Mouse (Mus musculus) ZHBTc4 (cell line): ENCODE measurements around the gene Elmo1.

Experiments used
- DNase-seq: peaks from one replicate; pipeline ENCODE4 v3.0.0-alpha.2; 2011; ENCODE audit warnings: low read depth, low spot score

The Elmo1 gene

DNA sequence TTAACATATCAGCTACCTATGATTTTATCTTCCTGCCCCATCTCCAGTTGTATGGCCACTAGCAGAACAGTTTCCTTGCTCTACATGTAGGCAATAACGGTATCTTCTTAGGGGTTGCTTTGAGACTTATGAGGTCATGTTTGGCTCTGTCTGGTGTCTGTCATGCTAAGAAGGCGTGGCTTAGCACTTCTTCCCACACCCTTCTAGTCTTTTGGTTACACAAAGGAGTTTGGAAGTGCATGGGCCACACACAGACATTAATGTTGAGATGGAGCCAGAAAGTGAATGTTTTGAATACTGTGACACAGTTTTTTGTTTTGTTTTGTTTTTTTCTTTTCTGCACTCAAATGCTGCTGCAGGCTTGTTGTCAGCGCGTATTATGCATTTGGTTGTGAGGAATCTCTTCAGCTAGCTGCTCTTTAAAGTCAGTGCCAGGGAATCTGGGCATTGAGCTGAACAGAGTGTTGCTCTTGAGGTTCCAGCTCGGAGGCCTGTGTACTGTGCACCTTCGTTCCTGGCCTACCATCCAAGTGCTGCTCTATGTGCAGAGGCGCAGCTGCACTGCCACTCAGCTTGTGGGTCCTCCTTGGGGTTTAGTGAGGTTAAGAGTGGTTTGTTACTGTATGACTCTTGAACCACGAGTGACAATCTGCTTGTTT lies 31.1 kb downstream of the Elmo1 start:
- DNase-seq, result no peak

DNA sequence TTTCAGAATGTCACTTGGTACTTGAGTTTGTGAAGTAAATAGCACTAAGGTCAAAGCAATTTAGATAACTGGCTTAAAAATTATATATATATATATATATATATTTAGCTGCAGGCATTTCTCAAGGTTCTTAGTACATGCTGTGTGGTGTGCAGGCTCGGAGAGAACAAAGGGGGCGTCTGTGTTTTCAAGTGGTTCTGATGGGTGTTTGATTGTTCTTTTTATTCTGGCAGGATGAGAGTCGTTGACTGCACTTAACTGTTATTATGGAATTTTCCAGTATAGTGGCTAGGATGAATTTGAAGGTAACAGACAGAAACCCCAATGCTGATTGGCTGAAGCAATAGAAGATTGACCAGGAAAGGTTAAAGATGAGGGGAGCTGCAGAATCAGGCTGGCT lies 33.6 kb downstream of the Elmo1 start:
- DNase-seq, result peak; percentile 53

DNA sequence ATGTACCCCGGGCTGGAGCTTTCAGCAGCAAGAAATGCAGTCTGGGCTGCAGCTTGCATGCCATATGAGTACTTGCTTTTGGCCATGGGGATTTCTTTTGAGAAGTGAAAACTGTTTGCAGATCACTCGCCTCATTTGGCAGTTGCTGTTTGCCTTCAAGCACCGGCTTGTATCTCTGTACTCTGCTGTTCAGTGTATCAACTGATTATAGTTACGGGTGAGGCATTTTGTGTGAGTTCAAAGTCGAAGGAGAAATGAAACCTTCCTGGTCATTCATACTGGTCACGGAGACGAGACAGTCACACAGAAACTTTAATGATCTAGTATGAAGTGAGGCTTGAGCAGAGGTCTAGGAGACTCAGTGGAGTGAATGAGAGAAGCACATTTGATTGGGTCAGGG lies 34.6 kb downstream of the Elmo1 start:
- DNase-seq, result no peak

DNA sequence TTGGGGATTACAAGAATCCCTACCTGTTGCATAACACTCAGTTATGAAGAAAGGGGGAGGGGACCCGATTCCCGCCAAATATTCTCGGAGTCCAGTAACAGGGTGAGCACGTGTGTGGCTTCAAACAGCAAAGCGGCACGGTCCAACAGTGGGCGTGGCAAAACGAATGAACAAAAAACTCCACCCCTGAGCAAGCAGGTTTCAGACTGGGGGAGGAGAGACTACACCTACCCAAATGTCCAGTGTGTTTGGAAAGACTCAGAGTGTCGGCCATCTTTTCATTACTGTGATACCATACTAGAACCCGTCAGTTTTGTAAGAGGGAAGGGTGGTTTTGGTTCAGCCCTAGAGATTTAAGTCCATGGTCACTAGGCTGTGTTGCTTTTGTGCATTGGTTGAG lies 35.4 kb downstream of the Elmo1 start:
- peak; percentile 28 for DNase-seq

DNA sequence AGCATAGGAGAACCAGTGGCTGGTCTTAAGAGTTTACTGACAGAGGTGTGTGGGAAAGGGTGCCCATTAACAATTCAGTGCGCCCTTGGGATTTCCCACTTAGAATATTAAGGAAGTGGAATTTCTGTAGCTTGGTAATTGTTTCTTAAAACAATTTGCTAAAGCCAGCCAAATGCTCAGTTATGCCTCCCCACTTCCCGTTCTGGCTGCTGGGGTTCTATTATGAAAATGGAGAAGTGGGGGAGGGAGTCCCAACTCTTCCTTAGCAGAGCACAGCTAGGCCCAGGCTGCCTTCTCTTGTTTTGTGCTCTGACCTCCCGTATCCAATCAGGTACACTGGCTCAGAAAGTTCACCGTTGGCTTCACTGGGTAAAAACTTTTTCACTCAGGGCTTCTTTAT lies 37.2 kb downstream of the Elmo1 start:
- DNase-seq, result no peak

DNA sequence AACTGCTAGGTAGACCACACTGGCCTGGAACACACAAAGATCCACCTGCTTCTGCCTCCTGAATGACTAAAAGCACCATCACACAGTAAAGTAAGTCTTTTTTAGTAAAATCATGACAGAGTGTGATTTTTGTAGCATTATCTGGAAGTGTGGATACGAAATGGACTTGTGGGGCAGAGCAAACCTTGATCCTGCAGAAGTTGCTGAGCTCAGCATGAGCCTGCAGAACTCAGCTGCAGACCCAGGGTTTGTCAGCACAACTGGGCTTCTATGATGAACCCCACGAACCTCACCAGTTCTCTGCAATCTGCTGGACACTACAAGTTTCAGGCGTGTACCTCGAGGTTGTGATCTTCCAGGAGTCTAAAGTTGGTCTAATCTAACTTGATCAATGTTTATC lies 37.7 kb downstream of the Elmo1 start:
- no peak for DNase-seq

DNA sequence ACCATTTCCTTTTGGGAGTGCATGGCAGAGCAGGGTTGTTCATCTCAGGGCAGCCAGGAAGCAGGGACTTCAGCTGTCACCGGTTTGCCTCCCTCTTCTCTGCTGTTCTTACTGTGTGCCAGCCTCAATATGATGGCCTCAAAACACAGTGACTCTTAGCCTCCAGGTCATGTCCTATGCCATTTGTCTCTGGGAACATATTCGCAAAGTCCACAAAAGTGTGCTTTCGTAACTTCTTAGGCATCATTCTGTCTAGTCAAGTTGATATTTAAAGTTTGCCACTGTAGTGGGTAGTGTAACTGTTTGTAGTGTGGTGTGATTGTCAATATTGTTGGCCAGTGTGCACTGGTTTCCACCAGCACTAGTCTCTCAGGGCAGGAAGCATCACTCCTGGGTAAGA lies 40.3 kb downstream of the Elmo1 start:
- DNase-seq, result no peak

DNA sequence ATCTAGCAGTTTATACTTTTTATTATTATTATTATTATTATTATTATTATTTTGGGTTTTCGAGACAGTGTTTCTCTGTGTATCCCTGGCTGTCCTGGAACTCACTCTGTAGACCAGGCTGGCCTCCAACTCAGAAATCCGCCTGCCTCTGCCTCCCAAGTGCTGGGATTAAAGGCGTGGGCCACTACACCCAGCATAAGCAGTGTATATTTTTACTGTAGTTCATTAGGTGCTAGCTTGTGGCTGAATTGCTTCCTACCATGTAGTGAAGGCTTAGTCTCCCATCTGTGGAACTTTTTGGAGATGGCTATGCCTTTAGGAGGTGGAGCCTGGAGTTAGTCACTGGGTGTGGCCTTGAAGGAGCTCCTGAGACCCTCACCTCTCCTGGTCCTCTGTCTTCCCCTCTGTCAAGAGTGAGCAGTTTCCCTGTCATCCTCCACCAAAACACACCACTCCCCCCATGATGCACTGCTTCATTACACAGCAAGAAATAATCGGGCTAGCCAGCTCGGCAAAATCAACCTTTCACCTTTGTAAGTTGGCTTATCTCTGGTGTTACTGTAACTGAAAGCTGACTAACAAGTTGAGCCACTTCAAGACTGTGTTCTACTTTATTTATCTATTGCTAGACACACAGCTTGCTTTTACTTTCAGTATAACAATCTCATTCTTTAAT lies 41.1 kb downstream of the Elmo1 start:
- no peak for DNase-seq

DNA sequence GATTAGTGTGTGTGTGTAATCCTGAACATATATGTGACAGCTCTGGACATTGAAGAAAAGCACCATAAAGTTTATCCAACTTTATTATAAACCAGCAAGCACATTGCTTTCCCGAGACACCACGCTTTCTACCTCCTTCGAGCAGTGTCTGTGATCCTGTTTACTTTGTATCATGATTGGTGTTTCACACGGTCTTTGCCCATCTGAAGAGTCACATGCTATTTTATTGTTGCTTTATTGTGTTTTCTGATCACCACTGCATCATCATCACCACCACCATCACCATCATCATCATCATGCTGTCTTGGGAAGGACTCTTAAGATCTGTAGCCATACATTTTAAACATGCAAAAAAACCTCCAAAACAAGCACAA lies 41.6 kb downstream of the Elmo1 start:
- DNase-seq, result no peak

DNA sequence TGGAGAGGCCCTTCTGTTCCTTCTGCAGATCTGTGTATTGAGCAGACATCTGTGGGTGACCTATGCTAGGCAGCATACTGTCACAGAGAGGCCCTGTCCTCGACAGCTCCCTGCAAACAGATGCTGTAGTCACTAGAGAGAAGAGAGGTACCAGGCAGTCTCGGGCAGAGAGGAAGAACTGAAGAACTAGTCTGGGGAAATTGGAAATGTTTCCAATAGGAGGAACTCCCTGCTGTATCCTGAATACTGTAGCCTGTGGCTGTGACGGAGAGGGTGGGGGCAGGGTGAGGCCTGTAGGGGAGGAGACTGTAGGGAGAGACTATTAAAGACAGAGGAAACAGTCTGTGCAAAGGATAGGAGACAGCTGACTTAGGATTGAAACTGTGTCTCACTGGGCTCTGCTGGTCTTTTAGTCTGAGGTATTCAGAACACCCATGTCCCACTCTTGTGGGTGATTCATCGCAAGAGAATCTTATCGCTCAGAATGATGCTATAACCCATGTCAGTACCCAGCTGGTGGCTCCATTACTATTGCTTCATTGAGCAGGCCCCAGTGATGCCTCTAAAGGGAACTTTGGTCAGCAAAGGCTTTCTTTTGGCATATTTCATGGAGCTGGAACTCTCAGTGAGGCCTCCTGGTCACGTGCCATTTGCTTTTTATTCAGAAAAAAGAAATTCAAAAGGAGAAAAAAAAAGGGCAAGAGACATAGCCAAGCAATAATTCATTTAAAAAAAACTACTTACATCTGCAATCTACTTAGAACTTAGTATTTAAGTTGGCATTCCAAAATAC lies 43.4 kb downstream of the Elmo1 start:
- DNase-seq, result no peak

DNA sequence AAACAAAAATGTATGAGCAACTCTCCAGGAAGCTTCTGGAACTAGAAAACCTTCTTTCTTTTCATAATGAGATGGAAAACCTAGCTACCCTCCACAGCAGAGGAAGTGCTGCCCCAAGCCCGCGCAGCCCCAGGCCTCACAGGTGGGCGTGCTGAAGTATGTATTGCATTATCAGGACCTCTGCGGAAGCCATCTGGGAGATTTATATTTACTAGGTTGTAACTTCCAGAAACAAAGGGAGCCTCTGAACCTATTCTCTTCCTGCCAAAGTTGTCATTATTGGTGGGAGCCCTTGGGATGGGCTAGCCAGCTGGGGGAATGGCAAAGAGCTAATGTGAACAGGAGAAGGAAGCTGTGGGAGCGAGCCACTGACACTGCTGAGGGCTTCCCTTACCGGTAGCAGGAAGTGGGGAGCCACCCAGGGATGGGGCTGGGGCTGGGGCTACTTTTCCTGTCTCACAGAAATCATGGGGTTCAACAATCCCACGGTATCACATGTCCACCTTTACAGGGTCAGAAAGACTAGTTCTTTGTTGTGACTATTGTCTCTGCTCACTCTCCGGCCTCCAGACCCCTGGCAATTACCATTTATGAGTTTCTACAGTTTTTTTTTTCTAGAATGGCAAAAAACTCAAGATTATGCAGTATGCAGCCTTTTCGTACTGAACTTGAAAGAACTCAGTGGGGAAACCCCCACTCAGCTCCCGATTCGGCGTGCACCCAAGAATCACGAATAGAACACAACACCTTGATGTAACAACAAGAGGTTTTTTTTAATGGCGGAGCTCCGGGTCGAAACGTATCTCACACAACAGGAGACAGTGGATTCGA lies 44.2 kb downstream of the Elmo1 start:
- no peak for DNase-seq

DNA sequence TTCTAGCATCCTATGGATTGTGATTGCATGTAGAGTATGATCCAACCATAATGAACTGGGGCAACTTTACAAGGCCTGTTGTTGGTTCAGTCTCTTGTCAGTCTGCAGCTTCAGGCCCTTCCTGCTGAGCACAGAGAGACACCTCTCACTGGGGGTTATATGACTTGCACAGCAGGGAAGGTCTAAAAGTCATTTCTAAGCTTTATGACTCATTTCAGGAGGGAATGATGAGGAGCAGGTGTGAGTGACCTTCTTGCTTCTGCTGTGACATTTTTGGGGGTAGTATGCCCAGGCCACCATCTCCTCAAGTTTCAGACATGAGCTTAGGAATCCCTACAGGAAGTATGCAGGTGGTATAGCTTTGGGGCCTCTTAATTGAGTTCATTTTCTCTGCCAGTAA lies 46.4 kb downstream of the Elmo1 start:
- DNase-seq, result no peak

DNA sequence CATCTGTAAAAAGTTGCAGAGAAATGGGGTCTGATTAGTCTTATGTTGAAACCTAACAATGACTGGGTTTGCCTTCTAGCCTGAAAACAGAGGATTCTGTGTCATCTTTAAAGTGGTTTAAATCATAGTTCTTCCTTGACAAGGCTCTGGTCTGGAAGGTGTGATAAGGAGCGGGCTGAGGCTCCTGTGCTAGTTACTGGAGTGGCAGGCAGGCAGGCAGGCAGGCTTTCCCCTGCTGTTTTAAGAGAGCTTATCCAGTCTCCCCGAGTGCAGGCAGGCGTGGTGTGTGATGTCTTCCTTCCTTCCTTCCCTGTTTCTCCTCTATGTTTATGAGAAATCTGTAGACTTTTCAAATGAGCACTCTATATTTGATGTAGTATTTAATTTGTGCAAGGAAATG lies 48.1 kb downstream of the Elmo1 start:
- no peak for DNase-seq

DNA sequence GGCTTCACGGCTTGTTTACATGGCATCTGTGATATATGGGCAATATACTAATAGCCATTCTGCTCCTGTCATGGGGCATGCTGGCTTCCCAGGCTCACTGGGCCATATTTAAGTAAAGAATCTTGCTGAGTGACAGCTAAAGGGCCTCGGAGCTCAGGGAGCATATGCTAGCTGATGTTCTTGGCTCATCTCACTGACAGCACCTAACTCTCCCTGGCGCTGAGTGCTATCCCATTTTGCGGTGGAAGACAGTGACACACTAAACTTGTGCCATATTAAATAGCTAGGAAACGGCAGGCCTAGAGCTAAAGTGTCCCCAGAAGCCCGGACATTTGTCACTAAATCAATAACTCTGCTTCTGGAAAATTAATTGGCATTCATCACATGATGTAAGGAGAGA lies 48.7 kb downstream of the Elmo1 start:
- DNase-seq, result no peak

DNA sequence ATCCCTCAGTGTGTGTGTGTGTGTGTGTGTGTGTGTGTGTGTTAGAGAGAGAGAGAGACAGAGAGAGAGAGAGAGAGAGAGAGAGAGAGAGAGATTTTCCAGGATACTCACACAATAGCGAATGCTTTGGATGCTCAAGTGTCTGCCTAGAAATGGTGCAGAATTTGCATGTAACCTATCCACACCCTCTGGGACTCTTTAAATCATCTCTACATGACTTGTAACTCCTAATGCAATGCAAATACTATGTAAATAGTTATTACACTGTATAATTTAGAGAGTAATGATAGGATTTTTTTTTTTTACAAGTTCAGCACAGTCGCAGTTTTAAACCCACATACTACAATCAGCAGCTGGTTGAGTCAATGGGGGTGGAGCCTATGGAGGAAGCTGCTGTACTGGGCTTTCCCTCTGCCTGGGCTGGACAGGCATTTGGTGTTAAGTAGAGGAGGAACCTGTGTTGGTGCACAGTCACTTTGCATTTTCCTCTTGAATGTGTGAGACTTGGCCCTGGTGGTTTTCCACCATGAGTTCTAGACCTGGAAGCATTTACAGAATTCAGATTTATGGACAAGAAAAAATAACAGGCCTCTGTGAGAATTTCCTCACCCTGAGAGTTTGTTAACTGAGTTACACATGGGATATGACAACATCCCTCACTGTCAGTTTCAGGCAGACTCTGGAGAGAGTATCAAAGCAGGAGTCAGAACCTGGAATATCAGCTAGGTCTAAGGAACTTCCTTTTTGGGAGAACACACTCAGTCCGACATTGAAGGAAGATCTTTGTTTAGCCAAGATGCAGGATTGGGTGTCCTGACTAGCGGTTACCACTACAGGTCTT lies 49.6 kb downstream of the Elmo1 start:
- no peak for DNase-seq

DNA sequence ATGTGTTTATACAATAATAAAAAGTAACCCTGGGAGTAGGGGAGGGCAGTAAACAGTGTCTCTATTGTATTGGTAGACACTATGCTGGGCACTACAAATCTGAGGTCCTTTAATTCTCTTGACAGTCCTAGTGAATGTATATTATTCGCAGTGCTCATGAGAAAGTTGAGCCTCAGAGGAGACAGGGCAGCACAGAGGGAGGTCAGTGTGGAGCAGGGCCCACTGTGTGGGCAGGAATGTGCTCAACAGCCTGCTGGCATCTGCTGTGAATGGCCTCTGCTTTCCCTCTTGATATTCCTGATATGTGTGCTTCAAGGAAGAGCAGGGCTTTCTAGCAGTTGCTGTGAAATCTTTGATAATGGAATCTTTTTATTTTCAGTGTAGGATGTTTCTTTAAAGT lies 52.2 kb downstream of the Elmo1 start:
- DNase-seq, result no peak

DNA sequence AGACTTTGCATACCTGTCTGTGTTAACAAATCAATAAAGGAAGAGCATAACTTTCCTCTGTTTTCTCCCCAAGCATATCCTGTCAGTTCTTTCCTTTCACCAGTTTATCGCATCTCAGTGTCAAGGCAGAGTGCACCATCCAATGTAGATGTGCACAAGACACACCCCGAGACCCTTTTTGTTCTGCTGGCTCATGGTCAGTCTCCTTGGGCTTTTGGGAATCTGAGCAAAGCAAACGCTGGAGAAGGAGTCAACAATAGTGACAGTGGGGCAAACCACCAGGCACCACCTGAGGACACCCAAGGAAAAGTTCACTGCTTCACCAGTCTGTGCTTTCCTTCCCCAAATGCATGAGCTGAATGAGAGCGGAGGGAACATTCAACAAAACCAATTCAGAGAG lies 56.5 kb downstream of the Elmo1 start:
- no peak for DNase-seq

DNA sequence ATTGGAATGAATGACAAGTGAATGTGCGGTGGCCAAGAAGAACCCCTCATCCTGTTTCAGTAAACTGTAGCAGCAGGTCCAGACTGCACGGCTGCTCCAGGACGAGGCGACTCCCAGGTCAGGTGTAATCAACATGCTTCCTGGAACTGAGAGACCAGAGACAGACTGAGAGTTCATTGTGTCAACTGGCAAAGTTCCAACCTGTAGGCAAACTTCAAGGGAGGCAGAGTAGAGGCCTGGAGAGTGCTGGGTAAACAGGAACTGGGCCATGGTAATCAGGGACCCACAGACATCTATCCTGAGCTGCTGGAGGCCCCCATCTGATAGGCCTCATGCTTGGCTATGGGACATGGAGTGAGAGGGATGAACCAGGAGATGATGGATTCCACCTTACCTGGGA lies 57.3 kb downstream of the Elmo1 start:
- DNase-seq, result no peak

DNA sequence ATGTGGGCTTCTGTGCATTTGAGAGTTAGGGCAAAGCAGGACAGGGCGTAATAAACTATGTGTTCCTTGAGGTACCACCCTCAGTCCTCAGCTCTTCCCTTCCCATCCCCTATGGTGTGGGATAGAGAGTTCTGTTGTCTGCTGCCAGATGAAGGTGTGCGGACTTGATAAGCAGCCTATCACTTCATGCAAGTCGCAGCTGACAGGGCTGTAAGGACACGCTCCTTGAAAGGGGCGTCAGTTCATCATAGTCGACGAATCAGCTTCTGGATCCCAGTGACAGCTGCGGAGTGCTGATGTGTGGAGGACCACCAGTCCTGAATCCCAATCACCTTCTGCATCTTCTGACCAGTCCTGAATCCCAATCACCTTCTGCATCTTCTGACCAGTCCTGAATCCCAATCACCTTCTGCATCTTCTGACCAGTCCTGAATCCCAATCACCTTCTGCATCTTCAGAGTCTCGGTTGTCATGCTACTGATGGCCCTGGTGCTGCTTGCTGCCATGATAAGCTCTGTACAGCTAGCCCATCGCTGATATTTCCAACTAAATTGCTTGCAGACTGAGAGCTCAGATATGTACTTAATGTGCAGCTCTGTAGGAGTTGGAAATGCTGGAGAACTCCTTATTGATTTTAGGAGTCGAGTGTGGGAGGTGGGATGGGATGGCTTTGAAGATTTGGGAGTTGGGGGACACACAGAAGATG lies 59.9 kb downstream of the Elmo1 start:
- no peak for DNase-seq

DNA sequence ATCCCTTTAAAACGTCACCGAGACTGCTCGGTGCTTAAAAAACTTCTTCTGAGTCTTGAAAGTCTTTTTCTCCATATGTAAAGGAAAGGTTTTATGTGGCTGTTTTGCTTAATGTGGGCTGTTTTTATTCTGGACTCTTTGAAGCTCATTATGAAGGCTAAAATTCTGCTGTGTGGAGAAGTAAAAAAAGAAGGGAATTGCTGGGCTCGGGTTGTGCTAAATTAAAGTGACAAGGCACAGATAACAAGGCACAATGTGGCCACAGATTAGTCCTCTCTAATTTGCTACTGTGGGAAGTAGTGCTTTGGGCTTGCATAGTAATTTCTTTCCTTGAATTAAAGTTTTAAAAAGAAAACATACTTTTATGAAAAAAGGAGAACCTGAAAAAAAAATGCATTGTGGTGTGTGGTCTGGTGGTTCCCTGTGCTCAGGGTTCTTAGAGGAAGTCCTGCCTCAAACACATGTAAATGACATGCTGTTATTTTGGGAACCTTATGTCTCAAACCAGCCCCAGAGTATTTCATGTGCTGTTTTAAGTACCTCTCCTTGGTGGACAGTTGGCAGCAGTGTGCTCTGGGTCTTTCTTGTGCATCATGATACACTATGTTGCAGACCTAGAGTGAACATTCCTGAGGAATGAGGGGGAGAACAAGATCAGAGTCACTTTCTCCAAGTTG lies 61.0 kb downstream of the Elmo1 start:
- DNase-seq, result no peak
